Mouse (Mus musculus) liver, adult 2 months (tissue): ENCODE measurements around the gene Rps19. TPM values are rescaled to one million over a fixed set of nuclear protein-coding genes. Genes with fewer than 3 reads are reported as not detected.

Experiments used
- DNase-seq: peaks from one replicate; pipeline ENCODE4 v3.0.0-alpha.2; 2011; ENCODE audit warnings: low read depth, low spot score; ENCODE audit errors: extremely low read depth
- H3K27ac ChIP-seq: fragments of 200-500 bp; replicated peaks from 2 replicates; pipeline ENCODE4 v1.5.1; 2012; ENCODE audit warnings: low read depth, mild to moderate bottlenecking, control low read depth, inconsistent platforms, low read length; ENCODE audit not compliant: insufficient read depth
- H3K27me3 ChIP-seq: fragments of 200-500 bp; 2 replicates; pipeline ENCODE4 v1.6.1; 2012; ENCODE audit warnings: mild to moderate bottlenecking, moderate library complexity, low read length, inconsistent platforms; ENCODE audit not compliant: control insufficient read depth, insufficient read depth
- H3K36me3 ChIP-seq: fragments of 200-500 bp; 2 replicates; pipeline ENCODE4 v1.6.1; 2012; ENCODE audit warnings: low read length, inconsistent platforms; ENCODE audit not compliant: control insufficient read depth, insufficient read depth
- H3K4me1 ChIP-seq: fragments of 200-500 bp; 2 replicates; pipeline ENCODE4 v1.6.1; 2011; ENCODE audit warnings: low read length; ENCODE audit not compliant: control insufficient read depth, insufficient read depth
- H3K4me3 ChIP-seq: fragments of 200-500 bp; 2 replicates; pipeline ENCODE4 v1.5.1; 2011; ENCODE audit warnings: low read depth, mild to moderate bottlenecking, control low read depth, low read length, moderate library complexity; ENCODE audit not compliant: insufficient read depth
- H3K79me2 ChIP-seq: fragments of 200-500 bp; 2 replicates; pipeline ENCODE4 v1.6.1; 2012; ENCODE audit warnings: inconsistent platforms, mild to moderate bottlenecking, low read length, moderate library complexity; ENCODE audit not compliant: control insufficient read depth, insufficient read depth
- H3K9ac ChIP-seq: fragments of 200-500 bp; 2 replicates; pipeline ENCODE4 v1.6.1; 2012; ENCODE audit warnings: low read depth, mild to moderate bottlenecking, control low read depth, inconsistent platforms, low read length
- CTCF ChIP-seq: fragments of 200-500 bp; IDR thresholded peaks from 2 replicates; pipeline ENCODE4 v1.5.1; 2011; ENCODE audit warnings: low read depth, low read length, control low read depth
- POLR2A ChIP-seq: fragments of 200-500 bp; IDR thresholded peaks from 2 replicates; pipeline ENCODE4 v1.6.1; 2011; ENCODE audit warnings: low read length, control low read depth; ENCODE audit not compliant: insufficient read depth; ENCODE audit errors: extremely low read depth
- WGBS: fragments of 180-500 bp; shearing (Covaris S2); methylation state at CpG from one replicate; pipeline ENCODE4 v1.1.7; 2018; 5-methylcytosine and 5-hydroxymethylcytosine counted together
- polyA plus RNA-seq: library from polyadenylated mRNA; depleted of rRNA; stranded (reverse); fragments of >200 nt; gene quantifications from 2 replicates; pipeline ENCODE4 v1.2.3, GENCODE M21; 2012
- total RNA-seq: library from RNA; depleted of rRNA; stranded (reverse); fragments of >200 nt; gene quantifications from 2 replicates; pipeline ENCODE4 v1.2.3, GENCODE M21; 2014

Rps19 gene
- total and polyA plus RNA-seq, 2 experiments = 205 to 262 TPM

- H3K4me1 ChIP-seq = peaks cover 11% of the 10 kb centered on the region
- TF ChIP-seq CTCF (no peak), POLR2A (peak; percentile 40; the same call in 1 of the 2 replicates)
- 7% methylated on average over 56 of the region's 68 CpGs for WGBS
These were observed 18.7 kb downstream of the Rps19 start, which contains the start of gene Arhgef1 for GRCm38 (mm10) chr7:24902630-24903443. Gene Arhgef1, plus strand, starts transcription at chr7:24902912.

DNA sequence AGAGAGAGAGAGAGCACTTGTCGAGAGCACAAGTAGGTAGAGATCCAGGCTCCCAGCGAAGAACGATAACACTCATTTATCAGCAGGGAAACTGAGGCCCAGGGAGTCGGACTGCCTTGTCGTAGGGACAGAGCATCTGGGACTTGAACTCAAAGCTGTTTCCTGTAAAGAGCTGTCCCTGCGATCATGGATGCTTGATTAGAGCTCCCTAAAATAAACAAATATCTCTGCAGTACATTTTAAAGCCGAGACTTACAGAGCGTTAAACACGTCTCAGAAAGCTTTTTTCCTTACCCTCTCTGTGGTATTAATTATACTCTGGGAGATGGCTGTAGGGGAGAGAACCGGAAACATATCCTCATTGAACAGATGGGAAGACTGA, 19.3 kb downstream of the Rps19 start:
- peak; percentile 23 for DNase-seq
- Histone ChIP-seq H3K4me3 (peak overlapping the region; percentile 72), H3K9ac (peak overlapping the region; percentile 88), H3K4me1 (peaks cover 11% of the 10 kb centered on the region), H3K79me2 (peaks cover 8% of the 10 kb centered on the region; the same call in 1 of the 2 replicates), H3K36me3 (no peaks in the 10 kb centered on the region), H3K27me3 (no peaks in the 10 kb centered on the region), H3K27ac (peak overlapping the region; percentile 84)
- 14% methylated on average over 10 of the region's 10 CpGs for WGBS
- TF ChIP-seq POLR2A (no peak), CTCF (no peak)

More at GRCm38 (mm10) chr7:24902630-24903443, 18.7 kb downstream of the Rps19 start, which contains the start of gene Arhgef1:
- no peaks in the 10 kb centered on the region for H3K27me3 ChIP-seq
- H3K79me2 ChIP-seq = peaks cover 8% of the 10 kb centered on the region; the same call in 1 of the 2 replicates
- H3K36me3 ChIP-seq = no peaks in the 10 kb centered on the region
- DNase-seq = peak; percentile 43
- H3K4me3 ChIP-seq = peak within 1 kb of the TSS; percentile 72
- H3K9ac ChIP-seq = peak within 1 kb of the TSS; percentile 88
- H3K27ac ChIP-seq = peak within 1 kb of the TSS; percentile 84

DNA sequence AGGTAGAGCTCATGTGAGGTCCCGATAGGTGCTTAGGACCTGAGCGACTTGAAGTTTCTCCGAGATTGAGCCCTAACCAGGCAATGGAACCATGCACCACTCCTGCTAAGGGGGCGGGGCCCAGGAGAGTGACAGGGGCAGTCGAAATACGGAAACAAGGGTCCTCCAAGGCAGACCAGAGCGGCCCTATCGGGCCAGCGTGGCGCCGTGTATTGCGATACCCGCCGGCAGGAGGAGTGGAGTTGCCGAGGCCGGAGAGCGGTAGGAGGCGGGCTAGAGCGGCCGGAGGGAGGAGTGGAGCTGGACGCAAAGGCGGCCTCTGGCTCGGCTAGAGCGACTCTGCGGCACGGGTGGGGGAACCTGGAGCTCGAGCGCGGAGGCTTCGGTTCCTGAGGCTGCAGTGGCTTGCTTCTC, 19.9 kb downstream of the Rps19 start:
- no peaks in the 10 kb centered on the region for H3K36me3 ChIP-seq
- H3K4me1 ChIP-seq = peaks cover 11% of the 10 kb centered on the region
- H3K9ac ChIP-seq = peak overlapping the region; percentile 87
- TF ChIP-seq CTCF = peak; percentile 5; the same call in 1 of the 2 replicates
- TF ChIP-seq POLR2A = 0 out of 2 replicates have a peak, but pooled peaks have one; percentile 24
- WGBS = under 1% methylated on average over 30 of the region's 30 CpGs
- peak overlapping the region; percentile 81 for H3K4me3 ChIP-seq
- no peaks in the 10 kb centered on the region for H3K27me3 ChIP-seq
- H3K27ac ChIP-seq = peak overlapping the region; percentile 56
- H3K79me2 ChIP-seq = peaks cover 8% of the 10 kb centered on the region; the same call in 1 of the 2 replicates
- DNase-seq = peak; percentile 94

DNA sequence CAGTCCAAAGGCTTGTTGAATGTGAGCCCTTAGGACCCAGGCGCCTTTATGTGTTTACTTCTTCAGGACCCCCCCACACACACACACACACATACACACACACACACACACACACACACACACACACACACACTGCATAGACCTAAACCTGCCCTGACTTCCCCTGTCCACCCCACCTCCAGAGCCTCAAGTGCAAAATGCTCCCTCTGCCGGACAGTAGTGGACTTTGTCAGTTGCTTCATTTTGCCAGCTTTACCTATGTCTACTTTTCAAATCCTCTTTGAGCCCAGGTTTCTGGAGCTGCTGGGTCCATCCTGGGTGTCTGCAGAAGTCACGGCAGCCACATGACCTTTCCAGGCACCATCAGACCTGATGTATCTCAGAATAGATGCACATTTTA, 20.8 kb downstream of the Rps19 start:
- peak; percentile 70 for DNase-seq
- Histone ChIP-seq H3K27me3 (no peaks in the 10 kb centered on the region), H3K79me2 (peaks cover 8% of the 10 kb centered on the region; the same call in 1 of the 2 replicates), H3K4me1 (peaks cover 11% of the 10 kb centered on the region), H3K9ac (peak overlapping the region; percentile 87), H3K36me3 (no peaks in the 10 kb centered on the region), H3K27ac (0 out of 2 replicates have a peak overlapping the region, but pooled peaks have one; percentile 56), H3K4me3 (peak overlapping the region; percentile 81; the same call in 1 of the 2 replicates)
- 3% methylated on average over 3 of the region's 3 CpGs for WGBS
- TF ChIP-seq POLR2A (no peak), CTCF (peak; percentile 76)

- H3K4me3 ChIP-seq = no peak overlapping the region
- TF ChIP-seq POLR2A = no peak
- TF ChIP-seq CTCF = no peak
- H3K36me3 ChIP-seq = no peaks in the 10 kb centered on the region
- no peak for DNase-seq
- 62% methylated on average over 6 of the region's 6 CpGs for WGBS
- no peak overlapping the region for H3K27ac ChIP-seq
- no peaks in the 10 kb centered on the region for H3K27me3 ChIP-seq
- H3K79me2 ChIP-seq = peaks cover 8% of the 10 kb centered on the region; the same call in 1 of the 2 replicates
- peaks cover 11% of the 10 kb centered on the region for H3K4me1 ChIP-seq
- no peak overlapping the region for H3K9ac ChIP-seq
These were observed 22.4 kb downstream of the Rps19 start for GRCm38 (mm10) chr7:24906551-24906950.
